Mouse (Mus musculus) common myeloid progenitor, adult 5-6 weeks (primary cell): Measurements from ENCODE around the gene Snx15. TPM values are rescaled to one million over a fixed set of nuclear protein-coding genes. Genes with fewer than 3 reads are reported as not detected.
A peak's percentile ranks its signal among the peaks of the same experiment; 100 is the strongest.

Source experiments
- ATAC-seq: replicated peaks from 2 replicates; pipeline ENCODE4 v1.8.0; 2016; ENCODE audit warnings: low read depth, mild to moderate bottlenecking, moderate TSS enrichment, inconsistent platforms; ENCODE audit not compliant: poor library complexity, severe bottlenecking
- total RNA-seq: library from RNA; stranded (forward); fragments of 200-1000, 187-1606 nt; gene quantifications from 2 replicates; pipeline ENCODE4 v1.2.3, GENCODE M21; 2017

The Snx15 gene
- total RNA-seq, 1 experiment from 2014 or later: 11.3 TPM

DNA sequence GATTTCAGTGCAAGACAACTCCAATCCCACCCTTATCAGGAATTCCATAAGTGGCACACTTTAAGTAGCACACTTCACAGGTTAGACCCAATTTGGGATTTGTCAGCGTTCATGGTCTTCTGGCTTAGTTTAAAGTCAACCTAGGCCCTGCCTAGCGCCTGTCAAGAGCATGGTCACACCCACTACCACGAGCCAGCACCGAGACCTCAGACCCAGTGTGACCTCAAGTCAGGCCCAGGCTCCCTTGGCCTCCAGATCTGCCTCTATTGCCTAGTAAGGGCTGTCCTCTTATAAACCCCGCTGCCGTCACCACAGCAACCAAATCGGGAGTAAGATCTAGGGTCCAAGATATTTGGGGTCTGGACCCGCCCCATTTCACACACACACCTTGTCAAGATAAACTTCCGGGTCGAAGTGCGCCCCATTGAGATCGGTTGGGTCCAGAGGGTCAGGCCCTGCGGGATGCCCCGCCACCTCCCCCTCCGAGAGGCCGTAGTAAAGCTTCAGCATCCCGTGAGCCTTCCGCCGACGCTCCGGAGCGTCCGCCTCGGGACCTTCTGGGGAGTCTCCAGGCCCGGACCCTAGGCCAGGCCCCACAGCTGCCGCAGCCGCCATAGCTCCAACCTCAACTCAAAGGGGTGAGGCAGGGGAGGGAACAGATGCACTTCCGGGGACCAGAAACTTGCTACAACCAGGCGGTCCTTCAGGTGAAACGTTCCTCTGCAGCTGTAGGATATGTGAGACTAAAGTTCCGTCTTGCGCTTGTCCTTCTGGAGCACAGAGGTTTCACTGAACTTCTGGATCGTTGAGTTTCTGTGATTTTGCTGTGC lies 51.3 kb downstream of the Snx15 start, which contains the start of gene Vps51:
Gene Vps51 (minus strand): TSS at position 668 of the 830 bp plus-strand sequence.
- peak; percentile 96 for ATAC-seq

GRCm38 (mm10) chr19:6073889-6074288 lies 54.2 kb downstream of the Snx15 start:
- ATAC-seq: no peak

DNA sequence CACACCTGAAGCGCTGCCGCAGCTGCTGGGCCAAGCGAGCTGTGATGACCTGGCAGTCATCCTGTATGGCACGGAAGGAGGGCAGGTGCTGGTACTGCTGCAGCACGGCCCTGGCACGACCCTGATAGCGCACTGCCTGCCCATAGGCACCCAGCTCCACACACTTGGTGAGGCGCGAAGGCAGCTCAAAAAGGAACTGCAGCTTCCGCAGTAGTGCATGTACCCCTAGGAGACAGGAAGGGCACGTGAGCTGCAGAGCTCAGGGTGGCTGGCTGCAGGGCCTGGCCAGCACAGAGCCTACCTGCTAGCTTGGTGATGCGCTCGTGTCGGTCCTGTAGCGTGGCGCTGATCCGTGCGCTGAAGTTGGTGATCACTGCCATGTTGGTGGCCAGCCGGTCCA lies 56.8 kb downstream of the Snx15 start:
- no peak for ATAC-seq

DNA sequence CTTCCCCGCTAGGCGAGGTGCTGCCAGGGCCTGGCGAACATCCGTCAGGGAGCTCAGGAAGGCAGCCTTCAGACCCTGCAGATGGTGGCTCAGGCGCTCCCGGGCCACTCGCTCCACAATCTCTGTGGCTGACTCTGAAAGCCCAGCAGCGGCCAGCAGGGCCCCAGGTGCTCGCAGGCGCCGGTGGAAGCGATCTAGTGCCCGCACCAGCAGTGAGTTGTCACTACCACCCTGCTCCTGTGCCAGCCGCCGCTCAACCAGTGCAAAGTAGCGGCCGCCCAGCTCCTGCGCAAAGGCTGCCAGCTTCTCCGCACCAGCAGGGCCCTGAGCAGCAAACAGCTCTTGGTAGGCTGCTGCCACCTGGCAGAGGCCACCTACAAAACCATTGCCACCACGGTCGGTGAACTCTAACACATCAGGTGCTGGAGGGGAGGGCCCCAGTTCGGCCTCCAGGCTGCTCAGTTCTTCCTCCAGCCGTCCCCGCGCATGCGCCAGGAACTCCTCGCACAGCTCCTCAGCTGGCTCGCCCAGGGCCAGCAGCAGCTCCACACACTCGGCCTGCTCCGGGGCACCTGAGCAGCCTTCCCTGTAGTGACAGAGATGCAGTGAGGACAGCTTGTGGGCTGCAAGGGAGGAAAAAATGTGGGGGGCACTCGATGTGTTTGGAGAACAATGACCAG lies 57.4 kb downstream of the Snx15 start:
- ATAC-seq: no peak

DNA sequence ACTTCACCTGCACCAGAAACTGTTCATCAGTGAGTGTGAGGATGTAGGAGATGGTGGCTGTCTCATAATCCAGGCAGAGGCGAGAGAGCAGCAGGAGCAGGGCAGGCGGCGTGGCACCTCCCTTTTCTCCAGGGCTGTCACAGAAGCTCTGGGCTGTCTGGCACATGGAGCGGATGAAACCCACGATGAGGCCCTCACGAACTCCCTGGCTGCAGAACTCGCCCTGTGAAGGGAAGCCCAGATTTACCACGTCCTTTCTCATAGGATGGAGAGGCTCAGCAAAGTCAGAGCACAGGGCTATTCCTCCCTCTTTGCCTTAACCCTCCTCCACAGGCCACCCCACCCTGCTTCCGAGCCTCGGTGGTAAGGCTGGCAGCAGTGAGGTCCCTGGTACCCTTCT lies 58.3 kb downstream of the Snx15 start:
- no peak for ATAC-seq

Other genes starting within 250 kb of the Snx15 start
- 0.34 and 2.8 TPM in 2 replicates for gene Tigd3, start 234.2 kb downstream of the Snx15 start, total RNA-seq
- gene Dpf2, start 215.3 kb downstream of the Snx15 start, total RNA-seq: 87.4 and 131 TPM in 2 replicates
- not detected in 2 replicates for gene Cdc42ep2, start 203.5 kb downstream of the Snx15 start, total RNA-seq
- gene Pola2, start 164.1 kb downstream of the Snx15 start, total RNA-seq: 61.2 and 63.5 TPM in 2 replicates
- not detected in 2 replicates for gene Slc22a20, start 142.2 kb downstream of the Snx15 start, total RNA-seq
- 29.9 and 37.2 TPM in 2 replicates for gene Capn1, start 112.4 kb downstream of the Snx15 start, total RNA-seq
- 5.9 and 6.5 TPM in 2 replicates for gene Syvn1, start 81.7 kb downstream of the Snx15 start, total RNA-seq
- 25.8 and 35.8 TPM in 2 replicates for gene Mrpl49, start 70.5 kb downstream of the Snx15 start, total RNA-seq
- 1,809 and 1,850 TPM in 2 replicates for gene Fau, start 70.5 kb downstream of the Snx15 start, total RNA-seq
- 10.3 and 11.6 TPM in 2 replicates for gene Znhit2, start 67.1 kb downstream of the Snx15 start, total RNA-seq
- 4.9 and 5.9 TPM in 2 replicates for gene Tm7sf2, start 59.9 kb downstream of the Snx15 start, total RNA-seq
- gene Vps51, start 51.1 kb downstream of the Snx15 start, total RNA-seq: 43.1 and 54.1 TPM in 2 replicates
- gene Tmem262, start 48.3 kb downstream of the Snx15 start, total RNA-seq: not detected in 2 replicates
- not detected in 2 replicates for gene Gm28374, start 46.0 kb downstream of the Snx15 start, total RNA-seq
- 25.2 and 34.0 TPM in 2 replicates for gene Zfpl1, start 43.3 kb downstream of the Snx15 start, total RNA-seq
- gene Cdca5, start 43.3 kb downstream of the Snx15 start, total RNA-seq: 25.8 and 26.2 TPM in 2 replicates
- gene AC131692.1, start 33.9 kb downstream of the Snx15 start, total RNA-seq: 0.46 TPM in 1 of 2 replicates, not detected in the other
- not detected in 2 replicates for gene Naaladl1, start 22.5 kb downstream of the Snx15 start, total RNA-seq
- 4.9 and 8.2 TPM in 2 replicates for gene Sac3d1, start 9.7 kb downstream of the Snx15 start, total RNA-seq
- 0.44 and 0.78 TPM in 2 replicates for gene Batf2, start 12.7 kb upstream of the Snx15 start, total RNA-seq
- 27.6 and 36.5 TPM in 2 replicates for gene Arl2, start 13.2 kb upstream of the Snx15 start, total RNA-seq
- not detected in 2 replicates for gene Majin, start 56.1 kb upstream of the Snx15 start, total RNA-seq
- gene Gpha2, start 98.1 kb upstream of the Snx15 start, total RNA-seq: 0.14 TPM in 1 of 2 replicates, not detected in the other
- gene Ppp2r5b, start 107.6 kb upstream of the Snx15 start, total RNA-seq: 2.6 and 4.2 TPM in 2 replicates
- gene Atg2a, start 113.4 kb upstream of the Snx15 start, total RNA-seq: 10.7 and 12.6 TPM in 2 replicates
- gene Ehd1, start 148.4 kb upstream of the Snx15 start, total RNA-seq: 15.6 and 16.8 TPM in 2 replicates
- 2.6 and 2.9 TPM in 2 replicates for gene Cdc42bpg, start 178.2 kb upstream of the Snx15 start, total RNA-seq
- 19.2 and 30.8 TPM in 2 replicates for gene Men1, start 206.7 kb upstream of the Snx15 start, total RNA-seq
- gene Map4k2, start 212.8 kb upstream of the Snx15 start, total RNA-seq: 18.7 and 46.1 TPM in 2 replicates
- gene Sf1, start 235.4 kb upstream of the Snx15 start, total RNA-seq: 221 and 258 TPM in 2 replicates